In genomic region chr15:77888286-77888685, GRCm38 (mm10) we compare ENCODE assay signal across 11 mouse cellular contexts. TPM values are rescaled to one million over a fixed set of nuclear protein-coding genes. Genes with fewer than 3 reads are reported as not detected.
DNase-seq lines count a peak whose midpoint lies in the region; TF ChIP-seq lines count a peak whose summit lies in the region.
"Had no signal": no experiment of that assay in that cellular context is flagged by ENCODE, and none has a peak within 500 bp of the region (broad histone marks: within the 10 kb centered on the region; RNA-seq: fewer than 3 reads in every experiment).

No protein-coding gene starts in this region.

- TF ChIP-seq CTCF in gastrocnemius, adult 2 months (IDR thresholded peaks at IDR 0.05) = no peak

- H3K27ac ChIP-seq in gastrocnemius, adult 2 months = no peak overlapping the region
- H3K27ac ChIP-seq: midbrain, embryonic 12.5 days had no signal

- intact Hi-C loops in gastrocnemius, adult 2 months (cut with DNase I) = no loop called here

- H3K4me3 ChIP-seq in gastrocnemius, adult 2 months = no peak overlapping the region
- H3K4me3 ChIP-seq: midbrain, embryonic 12.5 days had no signal

- DNase-seq in gastrocnemius, adult 2 months = peak; percentile 16
- DNase-seq in gastrocnemius, postnatal 10 days = no peak
- DNase-seq in 416B (ENCODE audit: low read depth) (peak; percentile 68), R1 (ENCODE audit: low read depth, low spot score) (peak; percentile 83)
- peak; percentile 95 for DNase-seq in fibroblast of lung, adult 2 months (ENCODE audit: low read depth)
- DNase-seq in neural tube, embryonic 10.5 days (ENCODE audit: extremely low spot score, low spot score) = no peak
- no peak for DNase-seq in kidney, postnatal 10 days
- no peak for DNase-seq in right cerebral cortex, postnatal 10 days (ENCODE audit: low spot score in 2 of 2)
- DNase-seq: cerebellum, adult 11 months; heart, postnatal 4 days had no signal

RNA-seq across cellular contexts. Expression of gene Txn2, which starts 40.5 kb away (rescaled TPM):
- 100 to 1,000 TPM; 189 to 247 TPM for total RNA-seq in gastrocnemius, adult 2 months (2021)
- 100 to 1,000 TPM; 198 to 232 TPM for total RNA-seq in gastrocnemius, postnatal 10 days (2021)

RNA-seq across cellular contexts. Expression of gene Myh9, which starts 46.3 kb away (rescaled TPM):
- 10 to 100 TPM; 37.4 to 57.4 TPM for total RNA-seq in gastrocnemius, adult 2 months (2021)
- total RNA-seq in gastrocnemius, postnatal 10 days (2021) = 100 to 1,000 TPM; 117 to 155 TPM

Comparison
In these comparisons a context has a peak if more than half of its experiments do, and no peak if none do; other contexts are left out.
1. DNase-seq: peak in gastrocnemius, adult 2 months (single experiment), 416B (single experiment), R1 (single experiment) and fibroblast of lung, adult 2 months (single experiment); none in gastrocnemius, postnatal 10 days (single experiment), neural tube, embryonic 10.5 days (single experiment), kidney, postnatal 10 days (single experiment) and right cerebral cortex, postnatal 10 days (0 of 2).